Mouse (Mus musculus) lung, adult 2 months (tissue): ENCODE data around the gene Upk3bl.

ENCODE experiments used
- CTCF ChIP-seq: fragments of 200-500 bp; IDR thresholded peaks from 2 replicates; pipeline ENCODE4 v1.5.1; 2011; ENCODE audit warnings: mild to moderate bottlenecking, low read length, control low read depth; ENCODE audit not compliant: insufficient read depth
- POLR2A ChIP-seq: fragments of 200-500 bp; IDR thresholded peaks from 2 replicates; pipeline ENCODE4 v1.6.1; 2011; ENCODE audit warnings: low read depth, mild to moderate bottlenecking, control low read depth, low read length, borderline replicate concordance; ENCODE audit errors: extremely low read depth

DNA sequence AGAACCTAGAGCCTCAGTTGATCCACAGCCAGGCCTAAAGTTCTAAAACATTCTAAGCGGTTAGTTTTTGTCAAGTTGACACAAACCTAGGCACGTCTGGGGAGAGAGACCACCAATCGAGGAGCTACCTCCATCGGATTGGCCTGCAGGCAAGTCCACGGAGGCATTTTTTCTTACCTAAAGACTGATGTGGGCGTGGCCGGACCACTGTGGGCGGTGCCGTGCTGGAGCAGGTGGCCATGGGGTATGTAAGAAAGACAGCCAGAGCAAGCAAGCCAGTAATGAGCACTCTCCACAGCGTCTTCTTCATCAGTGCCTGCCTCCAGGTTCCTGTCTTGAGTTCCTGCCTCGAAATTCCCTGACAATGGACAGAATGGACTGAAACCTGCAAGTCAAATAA is 19.2 kb downstream of the Upk3bl start:
- TF ChIP-seq POLR2A (no peak), CTCF (no peak)
